Mouse (Mus musculus): ENCODE data around the gene Pdap1. TPM values are rescaled to one million over a fixed set of nuclear protein-coding genes. Genes with fewer than 3 reads are reported as not detected.
"Not testable (repeated sequence)": the region's sequence is repeated elsewhere in the genome, so short reads cannot be mapped to it uniquely, and the experiment has no call there.

The Pdap1 gene
- polyA plus RNA-seq, 1 experiment: 36.2 TPM

- no peak for TF ChIP-seq CTCF (IDR thresholded peaks at IDR 0.05; ENCODE audit: borderline replicate concordance, control insufficient read depth, extremely low read depth, insufficient read depth, low read length, poor library complexity)
- TF ChIP-seq POLR2A (IDR thresholded peaks at IDR 0.05; ENCODE audit: control insufficient read depth, extremely low read depth, insufficient read depth, low read length, poor library complexity): no peak
- Histone ChIP-seq H3K36me3 (ENCODE audit: control insufficient read depth, insufficient read depth, low read length) (peaks cover 38% of the 10 kb centered on the region), H3K4me1 (replicated peaks; ENCODE audit: control insufficient read depth, insufficient read depth, low read length) (peaks cover 9% of the 10 kb centered on the region), H3K4me3 (ENCODE audit: control insufficient read depth, insufficient read depth, low read length) (no peak overlapping the region), H3K27me3 (ENCODE audit: control insufficient read depth, insufficient read depth, low read length) (no peaks in the 10 kb centered on the region), H3K27ac (ENCODE audit: control insufficient read depth, insufficient read depth, low read length) (no peak overlapping the region)
- no peak for DNase-seq
- 11% methylated on average over 6 of the region's 6 CpGs for WGBS
Measured at GRCm38 (mm10) chr5:145138836-145139235, 1.2 kb downstream of the Pdap1 start.

GRCm38 (mm10) chr5:145133275-145133674 lies 6.8 kb downstream of the Pdap1 start:
- not testable (repeated sequence) for DNase-seq; H3K4me3 ChIP-seq (ENCODE audit: control insufficient read depth, insufficient read depth, low read length); H3K27me3 ChIP-seq (ENCODE audit: control insufficient read depth, insufficient read depth, low read length); H3K27ac ChIP-seq (ENCODE audit: control insufficient read depth, insufficient read depth, low read length); H3K4me1 ChIP-seq (replicated peaks; ENCODE audit: control insufficient read depth, insufficient read depth, low read length)
- 97% methylated on average over 6 of the region's 6 CpGs for WGBS
- H3K36me3 ChIP-seq (ENCODE audit: control insufficient read depth, insufficient read depth, low read length): peaks cover 64% of the 10 kb centered on the region

DNA sequence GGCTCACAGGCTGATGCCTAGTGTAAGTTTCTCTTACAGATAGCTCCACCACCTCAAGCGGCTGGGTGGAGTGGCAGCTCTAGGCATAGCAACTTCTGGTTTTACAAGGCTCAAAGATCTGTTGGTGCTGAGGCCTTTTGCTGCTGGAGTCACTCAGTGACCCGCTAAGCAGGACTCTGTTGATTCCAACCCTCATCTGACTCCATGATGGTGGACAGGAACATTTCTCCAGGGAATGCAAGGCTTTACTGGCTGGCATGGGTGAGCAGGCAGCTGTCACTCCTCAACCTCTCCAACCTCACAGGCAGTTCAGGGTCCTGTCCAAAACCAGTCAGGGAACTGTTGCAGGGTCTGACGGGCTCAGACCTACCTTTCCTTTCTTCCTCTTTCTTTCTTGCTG lies 9.0 kb downstream of the Pdap1 start:
- DNase-seq: no peak
- no peaks in the 10 kb centered on the region for H3K4me1 ChIP-seq (replicated peaks; ENCODE audit: control insufficient read depth, insufficient read depth, low read length)
- 90% methylated on average over 3 of the region's 3 CpGs for WGBS
- H3K36me3 ChIP-seq (ENCODE audit: control insufficient read depth, insufficient read depth, low read length): peaks cover 82% of the 10 kb centered on the region
- H3K27ac ChIP-seq (ENCODE audit: control insufficient read depth, insufficient read depth, low read length): no peak overlapping the region
- H3K27me3 ChIP-seq (ENCODE audit: control insufficient read depth, insufficient read depth, low read length): no peaks in the 10 kb centered on the region
- H3K4me3 ChIP-seq (ENCODE audit: control insufficient read depth, insufficient read depth, low read length): no peak overlapping the region
- TF ChIP-seq POLR2A (IDR thresholded peaks at IDR 0.05; ENCODE audit: control insufficient read depth, extremely low read depth, insufficient read depth, low read length, poor library complexity): no peak
- TF ChIP-seq CTCF (IDR thresholded peaks at IDR 0.05; ENCODE audit: borderline replicate concordance, control insufficient read depth, extremely low read depth, insufficient read depth, low read length, poor library complexity): no peak

DNA sequence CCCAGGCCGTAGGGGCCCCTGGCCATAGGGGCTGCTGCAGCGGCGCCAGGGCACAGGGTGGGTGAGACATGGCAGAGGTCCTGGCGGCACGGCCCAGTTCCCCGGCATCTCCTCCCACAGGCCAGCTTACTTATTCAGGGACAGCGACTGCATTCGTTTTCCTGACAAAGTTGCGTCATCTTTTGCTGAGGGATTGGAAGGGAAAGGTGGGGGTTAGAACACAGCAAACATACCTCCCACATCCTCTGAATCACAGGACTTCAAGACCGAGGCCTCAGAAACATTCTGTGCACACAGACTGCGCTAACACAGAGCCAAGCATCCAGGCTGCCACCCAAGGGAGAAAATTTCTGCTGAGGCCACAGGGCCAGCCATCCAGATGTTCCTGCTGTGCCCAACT lies 9.8 kb downstream of the Pdap1 start:
- Histone ChIP-seq H3K36me3 (ENCODE audit: control insufficient read depth, insufficient read depth, low read length) (peaks cover 89% of the 10 kb centered on the region), H3K27me3 (ENCODE audit: control insufficient read depth, insufficient read depth, low read length) (no peaks in the 10 kb centered on the region), H3K4me1 (replicated peaks; ENCODE audit: control insufficient read depth, insufficient read depth, low read length) (no peaks in the 10 kb centered on the region), H3K27ac (ENCODE audit: control insufficient read depth, insufficient read depth, low read length) (no peak overlapping the region), H3K4me3 (ENCODE audit: control insufficient read depth, insufficient read depth, low read length) (no peak overlapping the region)
- DNase-seq: no peak
- WGBS: 94% methylated on average over 11 of the region's 11 CpGs
- no peak for TF ChIP-seq CTCF (IDR thresholded peaks at IDR 0.05; ENCODE audit: borderline replicate concordance, control insufficient read depth, extremely low read depth, insufficient read depth, low read length, poor library complexity)
- no peak for TF ChIP-seq POLR2A (IDR thresholded peaks at IDR 0.05; ENCODE audit: control insufficient read depth, extremely low read depth, insufficient read depth, low read length, poor library complexity)

- not testable (repeated sequence) for H3K4me3 ChIP-seq (ENCODE audit: control insufficient read depth, insufficient read depth, low read length); H3K27ac ChIP-seq (ENCODE audit: control insufficient read depth, insufficient read depth, low read length); H3K27me3 ChIP-seq (ENCODE audit: control insufficient read depth, insufficient read depth, low read length); H3K4me1 ChIP-seq (replicated peaks; ENCODE audit: control insufficient read depth, insufficient read depth, low read length); DNase-seq
- H3K36me3 ChIP-seq (ENCODE audit: control insufficient read depth, insufficient read depth, low read length): peaks cover 90% of the 10 kb centered on the region
- WGBS: 99% methylated on average over 5 of the region's 6 CpGs
Measured at GRCm38 (mm10) chr5:145129773-145130172, 10.3 kb downstream of the Pdap1 start.

GRCm38 (mm10) chr5:145129124-145129523 lies 10.9 kb downstream of the Pdap1 start:
- Histone ChIP-seq H3K27me3 (ENCODE audit: control insufficient read depth, insufficient read depth, low read length) (no peaks in the 10 kb centered on the region), H3K4me1 (replicated peaks; ENCODE audit: control insufficient read depth, insufficient read depth, low read length) (no peaks in the 10 kb centered on the region), H3K36me3 (ENCODE audit: control insufficient read depth, insufficient read depth, low read length) (peaks cover 90% of the 10 kb centered on the region), H3K4me3 (ENCODE audit: control insufficient read depth, insufficient read depth, low read length) (no peak overlapping the region), H3K27ac (ENCODE audit: control insufficient read depth, insufficient read depth, low read length) (no peak overlapping the region)
- WGBS: 98% methylated on average over 4 of the region's 4 CpGs
- TF ChIP-seq POLR2A (IDR thresholded peaks at IDR 0.05; ENCODE audit: control insufficient read depth, extremely low read depth, insufficient read depth, low read length, poor library complexity) (no peak), CTCF (IDR thresholded peaks at IDR 0.05; ENCODE audit: borderline replicate concordance, control insufficient read depth, extremely low read depth, insufficient read depth, low read length, poor library complexity) (no peak)
- DNase-seq: no peak

- Histone ChIP-seq H3K4me3 (ENCODE audit: control insufficient read depth, insufficient read depth, low read length) (no peak overlapping the region), H3K27ac (ENCODE audit: control insufficient read depth, insufficient read depth, low read length) (no peak overlapping the region), H3K4me1 (replicated peaks; ENCODE audit: control insufficient read depth, insufficient read depth, low read length) (no peaks in the 10 kb centered on the region), H3K27me3 (ENCODE audit: control insufficient read depth, insufficient read depth, low read length) (no peaks in the 10 kb centered on the region), H3K36me3 (ENCODE audit: control insufficient read depth, insufficient read depth, low read length) (peaks cover 83% of the 10 kb centered on the region)
- no peak for TF ChIP-seq POLR2A (IDR thresholded peaks at IDR 0.05; ENCODE audit: control insufficient read depth, extremely low read depth, insufficient read depth, low read length, poor library complexity)
- TF ChIP-seq CTCF (IDR thresholded peaks at IDR 0.05; ENCODE audit: borderline replicate concordance, control insufficient read depth, extremely low read depth, insufficient read depth, low read length, poor library complexity): no peak
- no peak for DNase-seq
- WGBS: 98% methylated on average over 9 of the region's 9 CpGs
Measured at GRCm38 (mm10) chr5:145126580-145126979, 13.5 kb downstream of the Pdap1 start.

Data from thymus, adult 2 months (tissue).